Mouse (Mus musculus) olfactory bulb, adult 2 months (tissue): ENCODE measurements around the gene Clint1.

Source experiments
- CTCF ChIP-seq: fragments of 200-500 bp; IDR thresholded peaks from 2 replicates; pipeline ENCODE4 v1.5.1; 2012; ENCODE audit warnings: low read depth, mild to moderate bottlenecking, low read length, moderate library complexity; ENCODE audit not compliant: insufficient read depth
- POLR2A ChIP-seq: fragments of 200-500 bp; IDR thresholded peaks from 2 replicates; pipeline ENCODE4 v1.6.1; 2012; ENCODE audit warnings: mild to moderate bottlenecking, low read depth, low read length, moderate library complexity; ENCODE audit not compliant: insufficient read depth

DNA sequence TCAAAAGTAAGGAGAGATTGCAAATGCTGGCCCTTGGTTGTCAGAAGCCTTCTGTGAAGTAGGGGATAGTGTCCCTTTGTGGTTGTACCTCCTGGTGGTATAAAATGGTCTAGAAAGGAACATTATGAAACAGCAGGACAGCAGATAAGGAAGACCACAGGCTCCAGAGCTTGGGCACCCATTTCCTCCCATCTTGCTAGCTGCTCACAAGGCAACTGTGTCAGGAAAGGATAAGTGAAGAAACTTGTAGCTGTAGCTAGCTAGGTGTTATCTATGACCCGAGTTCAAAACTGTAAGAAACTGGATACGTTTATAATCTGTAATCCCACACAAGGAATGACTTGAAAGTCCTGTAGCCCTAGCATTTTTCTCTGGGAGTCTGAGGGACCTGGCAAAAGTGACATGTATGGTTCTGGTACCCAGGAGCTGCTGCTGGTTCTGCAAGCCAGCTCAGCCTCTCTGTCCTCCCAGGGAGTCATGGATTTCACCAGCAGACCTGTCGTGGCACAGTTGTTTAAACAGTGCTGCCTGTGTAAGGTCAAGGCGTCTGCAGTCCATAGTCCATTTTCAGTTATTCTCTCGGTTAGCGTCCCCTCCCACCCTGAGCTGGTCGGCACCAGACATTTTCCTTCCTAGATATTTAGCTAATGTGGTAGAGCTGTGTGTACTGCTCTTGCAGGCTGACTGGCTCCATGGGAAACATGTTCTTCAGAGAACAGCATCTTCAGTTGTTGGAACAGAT lies 3.7 kb downstream of the Clint1 start:
- TF ChIP-seq CTCF (no peak), POLR2A (no peak)
